23 mouse cellular contexts compared by ENCODE assay signal in the genomic region with DNA sequence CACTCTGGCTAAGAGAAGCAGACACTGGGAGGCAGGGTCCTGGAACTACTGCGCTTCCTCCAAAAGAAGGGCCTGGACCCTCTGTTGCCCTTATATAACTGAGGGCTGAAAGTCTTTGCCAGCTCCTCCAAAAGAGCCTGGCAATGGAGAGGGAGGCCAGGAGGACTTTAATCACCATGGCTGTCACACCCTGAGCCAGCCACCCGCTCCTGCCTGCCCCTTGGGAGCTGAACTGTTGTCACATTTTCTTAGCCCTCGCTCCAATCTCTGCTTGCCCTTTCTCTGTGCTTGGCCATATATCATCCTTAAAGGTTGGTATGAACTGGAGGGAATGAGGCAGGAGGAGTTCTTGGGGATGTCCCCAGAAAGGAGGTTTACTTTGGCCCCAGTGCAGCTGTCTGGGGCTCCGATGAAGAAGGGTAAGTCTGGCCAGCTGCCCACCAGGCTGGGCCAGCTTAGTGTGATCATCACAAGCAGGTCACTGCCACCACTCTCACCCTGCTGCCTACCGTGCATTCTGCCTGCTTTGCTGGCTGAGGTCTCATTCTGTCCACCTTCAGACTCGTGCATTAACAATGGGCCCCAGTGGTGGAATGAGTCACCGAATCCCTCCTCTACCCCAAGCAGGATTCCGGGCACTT.
DNase-seq lines count a peak whose midpoint lies in the region; ATAC-seq and TF ChIP-seq lines count a peak whose summit lies in the region.
"Had no signal": no experiment of that assay in that cellular context is flagged by ENCODE, and none has a peak within 500 bp of the region (broad histone marks: within the 10 kb centered on the region; RNA-seq: fewer than 3 reads in every experiment).

No protein-coding gene starts in this region.

- WGBS in cerebellum, adult 2 months, result 50% methylated on average over 8 of the region's 8 CpGs
- WGBS in neural tube, embryonic 15.5 days, result 63% methylated on average over 8 of the region's 8 CpGs

- no peaks in the 10 kb centered on the region for H3K27me3 ChIP-seq in cerebellum, adult 2 months (ENCODE audit: control insufficient read depth, insufficient read depth, low read length)
- H3K27me3 ChIP-seq in neural tube, embryonic 15.5 days (replicated peaks), result no peaks in the 10 kb centered on the region
- H3K27me3 ChIP-seq: CH12.LX; embryonic facial prominence, embryonic 12.5 days; forebrain, embryonic 13.5 days; forebrain, embryonic 15.5 days had no signal

- no peak overlapping the region for H3K27ac ChIP-seq in cerebellum, adult 2 months (ENCODE audit: insufficient read depth, low read length)
- H3K27ac ChIP-seq in neural tube, embryonic 15.5 days (replicated peaks), result no peak overlapping the region
- H3K27ac ChIP-seq: embryonic facial prominence, embryonic 10.5 days; embryonic facial prominence, embryonic 12.5 days; forebrain, embryonic 13.5 days; forebrain, embryonic 15.5 days had no signal

- H3K9me3 ChIP-seq in neural tube, embryonic 15.5 days (replicated peaks), result no peaks in the 10 kb centered on the region
- H3K9me3 ChIP-seq: embryonic facial prominence, embryonic 10.5 days; embryonic facial prominence, embryonic 12.5 days; forebrain, embryonic 13.5 days; forebrain, embryonic 15.5 days; G1E had no signal

- TF ChIP-seq POLR2A in cerebellum, adult 2 months (IDR thresholded peaks at IDR 0.05; ENCODE audit: borderline replicate concordance, insufficient read depth, low read length), result no peak

- peak; percentile 29 for DNase-seq in adrenal gland, postnatal 10 days
- no peak for DNase-seq in adrenal gland, adult 18-20 months (ENCODE audit: low spot score in 2 of 2)
- DNase-seq in cerebellum, postnatal 10 days, result peak; percentile 62 to 72
- DNase-seq in cerebellum, adult 2 months, result no peak
- peak; percentile 52 for DNase-seq in left cerebral cortex, postnatal 4 days
- no peak for DNase-seq in left cerebral cortex, postnatal 14 days (ENCODE audit: low spot score in 2 of 2)
- DNase-seq in neural tube, embryonic 10.5 days (ENCODE audit: extremely low spot score, low spot score), result no peak
- DNase-seq: adrenal gland, adult 2 months; B cell, adult 2 months; cerebellum, adult 11-12 months; cerebellum, adult 8-10 months; cerebellum, adult 9-11 months; forebrain, postnatal 0 days had no signal

- intact Hi-C loops in left cerebral cortex, postnatal 4 days (cut with DNase I), result no loop called here
- intact Hi-C loops in left cerebral cortex, postnatal 14 days (cut with DNase I), result no loop called here

- no peak overlapping the region for H3K4me2 ChIP-seq in neural tube, embryonic 15.5 days
- H3K4me2 ChIP-seq: embryonic facial prominence, embryonic 12.5 days; forebrain, embryonic 13.5 days; forebrain, embryonic 15.5 days had no signal

- H3K4me1 ChIP-seq in cerebellum, adult 2 months (ENCODE audit: control insufficient read depth, insufficient read depth, low read length), result no peaks in the 10 kb centered on the region
- H3K4me1 ChIP-seq in neural tube, embryonic 15.5 days, result peaks cover 20% of the 10 kb centered on the region; the same call in 1 of the 2 replicates
- H3K4me1 ChIP-seq: forebrain, embryonic 13.5 days; forebrain, embryonic 15.5 days had no signal

- no peak for TF ChIP-seq CTCF in cerebellum, adult 2 months (IDR thresholded peaks at IDR 0.05; ENCODE audit: borderline replicate concordance, insufficient read depth, low read depth, low read length)

- H3K36me3 ChIP-seq in neural tube, embryonic 15.5 days, result no peaks in the 10 kb centered on the region
- H3K36me3 ChIP-seq: embryonic facial prominence, embryonic 10.5 days; embryonic facial prominence, embryonic 12.5 days; forebrain, embryonic 15.5 days; G1E had no signal

- 0 out of 2 replicates have a peak, but pooled peaks have one; percentile 16 for ATAC-seq in neural tube, embryonic 15.5 days (ENCODE audit: low FRiP score)
- ATAC-seq: activated CD4-positive, CD25-positive, alpha-beta regulatory T cell, adult 4 months; CD4-positive, CD25-positive, alpha-beta regulatory T cell, adult 4 months; forebrain, embryonic 13.5 days; forebrain, embryonic 15.5 days; forebrain, postnatal 0 days; Patski had no signal

- H3K9ac ChIP-seq in neural tube, embryonic 15.5 days (replicated peaks), result no peak overlapping the region
- H3K9ac ChIP-seq: embryonic facial prominence, embryonic 12.5 days; forebrain, embryonic 13.5 days; forebrain, embryonic 15.5 days; forebrain, postnatal 0 days had no signal

- H3K4me3 ChIP-seq in cerebellum, adult 2 months (replicated peaks; ENCODE audit: insufficient read depth, low read depth, low read length), result no peak overlapping the region
- H3K4me3 ChIP-seq in neural tube, embryonic 15.5 days (replicated peaks), result no peak overlapping the region
- H3K4me3 ChIP-seq: embryonic facial prominence, embryonic 10.5 days; embryonic facial prominence, embryonic 12.5 days; forebrain, embryonic 13.5 days; forebrain, embryonic 15.5 days had no signal

Comparison
In these comparisons a context has a peak if more than half of its experiments do, and no peak if none do; other contexts are left out.
1. DNase-seq: peak in adrenal gland, postnatal 10 days (single experiment), cerebellum, postnatal 10 days (2 of 2) and left cerebral cortex, postnatal 4 days (single experiment); none in adrenal gland, adult 18-20 months (0 of 2), cerebellum, adult 2 months (0 of 2), left cerebral cortex, postnatal 14 days (0 of 2) and neural tube, embryonic 10.5 days (single experiment).